Mouse (Mus musculus): ENCODE measurements at regions not wholly inside any gene's neighbourhood (a gene's known extent, or its start where the extent isn't known, plus 50 kb on each side); places are given as distances from the start of the nearest gene placed in this dataset.
"Not testable (repeated sequence)": the region's sequence is repeated elsewhere in the genome, so short reads cannot be mapped to it uniquely, and the experiment has no call there.

DNA sequence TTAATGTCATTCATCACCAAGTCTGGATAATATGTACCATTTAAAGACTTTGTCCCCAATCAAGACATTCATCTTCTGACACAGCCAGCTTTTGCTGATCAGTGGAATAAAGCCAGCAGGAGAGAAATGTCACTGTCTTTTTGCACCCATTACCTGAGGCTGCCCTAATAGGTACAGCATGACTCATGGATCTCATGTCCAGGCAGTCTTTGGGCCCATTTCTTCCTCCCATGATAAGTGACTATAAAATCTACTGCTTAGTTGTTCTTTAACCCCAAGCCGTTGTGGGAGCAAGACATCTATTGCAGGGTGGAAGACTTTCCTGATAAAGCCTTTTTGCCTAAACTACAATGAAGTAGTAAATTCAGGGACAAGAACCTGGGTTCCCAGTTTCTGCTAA is 116.9 kb downstream of the Olfr721-ps1 start:
- DNase-seq (ENCODE audit: low read depth, low spot score) (no peak), ATAC-seq (no peak)
- no peaks in the 10 kb centered on the region for H3K27me3 ChIP-seq
- POLR2A ChIA-PET: interaction anchor here (0.6 kb wide), 1 partner anchor 321 kb away, joined by 3 read pairs; no protein-coding TSS in a partner anchor
- in situ Hi-C loops (cut with MboI; ENCODE audit: low pct_unique_long_range_greater_than_20kb): loop anchor here (10.0 kb wide), 1 partner anchor 127 kb away; no protein-coding TSS in a partner anchor
- TF ChIP-seq CTCF (IDR thresholded peaks at IDR 0.05): no peak
- CTCF ChIA-PET: no interaction called here

DNA sequence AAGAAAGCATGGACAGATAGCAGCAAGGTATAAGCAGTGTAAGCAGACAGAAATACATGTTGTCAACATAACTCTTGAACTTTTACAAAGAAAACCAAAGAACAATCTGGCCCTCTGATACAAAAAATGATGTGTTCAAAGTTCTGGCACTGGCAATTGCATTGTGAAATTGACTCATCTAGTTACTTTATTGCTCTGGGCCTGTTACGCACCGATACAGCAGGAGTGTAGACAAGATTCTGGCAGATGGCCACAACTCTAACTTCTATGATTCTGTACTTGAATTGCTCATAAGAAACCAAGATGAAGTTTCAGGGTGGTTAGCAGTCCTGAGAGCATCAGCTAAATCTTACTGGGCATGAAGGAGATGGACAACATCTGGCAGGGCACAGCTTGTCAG is 117.7 kb downstream of the Olfr721-ps1 start:
- no peaks in the 10 kb centered on the region for H3K27me3 ChIP-seq
- peak; percentile 58 for DNase-seq (ENCODE audit: low read depth, low spot score)
- POLR2A ChIA-PET: no interaction called here
- peak; percentile 72 for ATAC-seq
- CTCF ChIA-PET: interaction anchor here (1.1 kb wide), 1 partner anchor 10 kb away, joined by 4 read pairs; no protein-coding TSS in a partner anchor
- in situ Hi-C loops (cut with MboI; ENCODE audit: low pct_unique_long_range_greater_than_20kb): loop anchor here (10.0 kb wide), 1 partner anchor 126 kb away; no protein-coding TSS in a partner anchor
- TF ChIP-seq CTCF (IDR thresholded peaks at IDR 0.05): no peak

DNA sequence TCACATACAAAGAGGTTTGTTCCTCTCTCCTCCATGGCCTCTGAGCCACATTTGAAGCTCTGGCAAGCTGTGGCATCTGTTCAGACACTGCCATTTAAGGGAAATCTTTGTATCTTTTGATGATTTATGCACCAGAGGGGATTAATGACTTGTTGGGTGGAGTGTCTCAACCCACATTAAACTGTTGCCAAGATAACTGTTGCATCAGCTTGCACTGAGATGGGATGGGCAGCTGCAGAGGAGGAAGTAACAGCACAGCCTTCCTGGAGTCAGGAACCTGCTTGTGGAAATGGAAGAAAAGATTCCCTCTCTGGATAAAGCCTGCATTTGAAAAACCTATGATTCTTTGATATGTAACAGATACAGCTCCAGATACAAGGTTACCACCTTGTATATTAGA is 119.1 kb downstream of the Olfr721-ps1 start:
- POLR2A ChIA-PET: no interaction called here
- in situ Hi-C loops (cut with MboI; ENCODE audit: low pct_unique_long_range_greater_than_20kb): no loop called here
- ATAC-seq: no peak
- DNase-seq (ENCODE audit: low read depth, low spot score): no peak
- H3K27me3 ChIP-seq: no peaks in the 10 kb centered on the region
- TF ChIP-seq CTCF (IDR thresholded peaks at IDR 0.05): no peak
- CTCF ChIA-PET: interaction anchor here (1.1 kb wide), 1 partner anchor 8 kb away, joined by 4 read pairs; no protein-coding TSS in a partner anchor

DNA sequence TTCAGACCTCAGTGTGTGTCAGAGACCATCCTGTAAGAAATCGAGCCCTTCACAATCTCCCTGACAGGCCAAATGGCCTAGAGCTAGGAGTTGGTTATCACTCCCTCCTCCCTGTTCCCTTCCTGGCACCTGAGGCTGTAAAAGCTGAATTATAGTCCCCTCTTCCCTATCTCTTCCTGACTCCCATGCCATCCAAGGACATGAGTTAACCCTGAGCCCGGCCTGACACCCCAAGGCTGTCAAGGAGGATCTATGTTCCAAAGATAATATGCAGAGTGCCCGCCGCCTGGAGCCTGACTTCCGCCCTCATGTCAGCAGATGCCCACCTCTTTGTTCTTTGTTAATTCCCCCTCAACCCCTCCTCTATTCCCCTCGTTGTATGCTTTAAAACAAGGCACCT is 120.2 kb downstream of the Olfr721-ps1 start:
- in situ Hi-C loops (cut with MboI; ENCODE audit: low pct_unique_long_range_greater_than_20kb); H3K27me3 ChIP-seq; CTCF ChIA-PET; DNase-seq (ENCODE audit: low read depth, low spot score); ATAC-seq; POLR2A ChIA-PET: not testable (repeated sequence)

DNA sequence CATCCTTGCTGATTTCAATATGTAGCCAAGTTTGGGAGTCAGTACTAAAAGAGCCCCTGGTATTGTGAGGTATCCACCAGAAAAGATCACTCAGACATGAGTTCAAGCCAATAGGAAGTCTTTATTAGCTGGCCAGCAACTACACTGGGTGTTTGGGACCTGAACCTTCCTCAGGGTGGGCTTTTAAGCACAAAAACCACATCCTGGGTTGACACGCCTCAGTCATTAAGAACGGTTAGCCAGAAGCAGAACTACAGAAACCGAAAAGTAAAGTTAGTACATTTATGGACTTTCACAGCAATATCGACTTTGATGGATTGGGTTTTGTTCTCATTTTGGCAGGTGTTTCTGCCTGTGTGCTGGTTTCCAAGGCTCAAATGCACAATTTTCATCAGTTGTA is 124.1 kb downstream of the Olfr721-ps1 start:
- in situ Hi-C loops (cut with MboI; ENCODE audit: low pct_unique_long_range_greater_than_20kb): no loop called here
- DNase-seq (ENCODE audit: low read depth, low spot score) (no peak), ATAC-seq (no peak)
- POLR2A ChIA-PET: no interaction called here
- TF ChIP-seq CTCF (IDR thresholded peaks at IDR 0.05): no peak
- no peaks in the 10 kb centered on the region for H3K27me3 ChIP-seq
- CTCF ChIA-PET: no interaction called here

DNA sequence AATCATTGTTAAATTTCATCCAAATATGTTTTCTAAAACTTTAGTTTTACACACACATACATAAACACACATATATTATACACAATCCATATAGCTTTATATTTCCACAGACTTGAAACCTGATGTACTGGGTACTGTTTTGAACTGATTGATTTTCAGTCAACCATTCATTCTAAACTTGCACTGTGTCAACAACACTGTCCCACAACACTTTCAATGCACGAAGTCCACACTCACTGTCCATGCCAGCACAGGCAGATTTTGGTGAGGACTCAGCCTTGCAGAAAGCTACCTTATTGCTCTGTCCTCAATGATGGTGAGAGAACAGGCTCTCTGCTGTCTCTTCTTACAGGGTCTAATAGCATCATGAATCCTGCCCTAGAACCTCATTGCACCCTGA is 127.3 kb downstream of the Olfr721-ps1 start:
- no peak for TF ChIP-seq CTCF (IDR thresholded peaks at IDR 0.05)
- ATAC-seq: no peak
- no peak for DNase-seq (ENCODE audit: low read depth, low spot score)
- in situ Hi-C loops (cut with MboI; ENCODE audit: low pct_unique_long_range_greater_than_20kb): no loop called here
- ChIA-PET CTCF (interaction anchor here (1.3 to 2.1 kb wide), 2 partner anchors 9 to 15 kb away, joined by 3 to 4 read pairs; no protein-coding TSS in a partner anchor), POLR2A (no interaction called here)
- no peaks in the 10 kb centered on the region for H3K27me3 ChIP-seq

DNA sequence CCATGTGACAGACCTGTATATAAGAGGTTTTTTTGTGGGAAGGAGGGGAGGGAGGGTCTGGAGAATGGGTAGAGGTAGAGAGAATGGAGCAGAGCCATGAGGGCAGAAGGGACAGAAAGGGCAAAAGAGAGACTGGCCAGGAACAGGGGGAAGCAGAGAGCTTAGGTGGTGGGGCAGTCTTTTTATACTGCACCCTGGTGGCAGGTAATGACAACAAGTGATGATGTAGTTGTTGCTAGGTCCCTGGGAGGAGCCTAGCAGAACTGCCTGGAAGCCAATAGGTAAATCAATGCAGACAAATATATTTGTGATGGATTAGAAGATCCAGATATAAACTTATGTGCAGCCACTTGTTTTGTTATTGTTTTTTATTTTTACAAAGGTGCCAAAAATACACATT is 140.1 kb downstream of the Olfr721-ps1 start:
- ChIA-PET POLR2A (no interaction called here), CTCF (interaction anchor here (1.2 kb wide), 1 partner anchor 15 kb away, joined by 4 read pairs; no protein-coding TSS in a partner anchor)
- ATAC-seq (no peak), DNase-seq (ENCODE audit: low read depth, low spot score) (no peak)
- no peaks in the 10 kb centered on the region for H3K27me3 ChIP-seq
- in situ Hi-C loops (cut with MboI; ENCODE audit: low pct_unique_long_range_greater_than_20kb): no loop called here
- no peak for TF ChIP-seq CTCF (IDR thresholded peaks at IDR 0.05)

DNA sequence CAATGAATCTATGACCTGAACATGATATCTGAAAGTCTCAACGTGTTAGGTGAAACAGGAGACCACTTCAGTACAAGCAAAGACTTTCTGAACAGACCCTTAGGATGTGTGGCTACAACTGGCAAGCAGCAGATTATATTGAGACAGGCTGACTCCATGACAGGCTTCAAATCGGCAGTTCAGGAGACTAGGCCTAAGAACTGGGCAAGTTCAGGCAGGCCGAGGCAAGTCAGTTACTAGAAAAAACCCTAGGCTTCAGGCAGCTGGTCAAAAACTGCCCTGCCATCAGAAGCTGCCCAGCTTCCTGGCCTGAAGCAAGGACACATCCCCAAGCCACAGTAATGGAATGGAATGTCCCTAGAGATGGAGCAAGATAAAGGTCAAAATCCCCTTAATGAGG is 140.6 kb downstream of the Olfr721-ps1 start:
- DNase-seq (ENCODE audit: low read depth, low spot score) (no peak), ATAC-seq (no peak)
- ChIA-PET POLR2A (no interaction called here), CTCF (no interaction called here)
- H3K27me3 ChIP-seq: no peaks in the 10 kb centered on the region
- in situ Hi-C loops (cut with MboI; ENCODE audit: low pct_unique_long_range_greater_than_20kb): no loop called here
- TF ChIP-seq CTCF (IDR thresholded peaks at IDR 0.05): no peak

DNA sequence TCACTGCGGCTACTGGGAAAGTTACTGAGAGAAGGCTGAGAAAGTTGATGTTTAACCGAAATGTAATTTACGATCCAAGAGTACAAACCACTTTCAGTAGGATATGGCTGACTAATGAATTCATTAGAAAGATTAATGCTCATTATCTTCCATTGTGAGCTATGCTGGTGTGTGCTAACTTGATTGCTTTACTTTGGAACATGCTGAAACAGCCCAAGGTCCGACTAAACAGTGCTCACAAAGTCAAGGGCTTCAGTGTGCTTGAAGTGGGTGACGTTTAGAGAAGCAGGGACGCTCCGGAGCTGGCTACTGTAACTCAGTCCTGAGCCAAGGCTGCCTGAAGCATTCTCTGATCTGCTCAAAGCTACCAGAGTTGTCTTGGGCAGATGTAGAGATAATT is 143.1 kb downstream of the Olfr721-ps1 start:
- no peak for TF ChIP-seq CTCF (IDR thresholded peaks at IDR 0.05)
- no peaks in the 10 kb centered on the region for H3K27me3 ChIP-seq
- in situ Hi-C loops (cut with MboI; ENCODE audit: low pct_unique_long_range_greater_than_20kb): no loop called here
- POLR2A ChIA-PET: no interaction called here
- ATAC-seq (peak; percentile 51), DNase-seq (ENCODE audit: low read depth, low spot score) (peak; percentile 7)
- CTCF ChIA-PET: interaction anchor here (1.2 kb wide), 1 partner anchor 16 kb away, joined by 3 read pairs; no protein-coding TSS in a partner anchor

DNA sequence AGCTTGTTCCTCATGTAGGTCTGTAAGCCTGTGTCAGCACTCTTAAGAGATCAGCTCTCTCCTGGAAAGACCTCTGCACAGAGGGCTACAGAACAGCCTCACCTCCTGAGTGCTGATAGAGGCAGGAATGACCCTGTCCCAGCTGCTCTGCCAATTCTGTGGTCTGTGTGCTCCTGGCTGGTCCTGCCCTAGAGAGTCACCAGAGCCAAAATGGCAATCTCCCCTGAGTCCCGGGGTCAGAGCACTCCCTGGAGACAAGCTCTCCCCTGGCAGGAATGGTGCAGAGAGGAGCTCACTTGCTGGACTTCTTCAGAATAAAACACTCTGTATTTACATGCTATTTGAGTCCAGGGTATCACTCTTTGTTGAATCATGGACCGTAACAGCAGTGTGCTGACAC is 149.9 kb upstream of the Slc4a7 start:
- POLR2A ChIA-PET: no interaction called here
- in situ Hi-C loops (cut with MboI; ENCODE audit: low pct_unique_long_range_greater_than_20kb): no loop called here
- CTCF ChIA-PET: no interaction called here
- H3K27me3 ChIP-seq: no peaks in the 10 kb centered on the region
- DNase-seq (ENCODE audit: low read depth, low spot score) (no peak), ATAC-seq (no peak)
- TF ChIP-seq CTCF (IDR thresholded peaks at IDR 0.05): no peak

DNA sequence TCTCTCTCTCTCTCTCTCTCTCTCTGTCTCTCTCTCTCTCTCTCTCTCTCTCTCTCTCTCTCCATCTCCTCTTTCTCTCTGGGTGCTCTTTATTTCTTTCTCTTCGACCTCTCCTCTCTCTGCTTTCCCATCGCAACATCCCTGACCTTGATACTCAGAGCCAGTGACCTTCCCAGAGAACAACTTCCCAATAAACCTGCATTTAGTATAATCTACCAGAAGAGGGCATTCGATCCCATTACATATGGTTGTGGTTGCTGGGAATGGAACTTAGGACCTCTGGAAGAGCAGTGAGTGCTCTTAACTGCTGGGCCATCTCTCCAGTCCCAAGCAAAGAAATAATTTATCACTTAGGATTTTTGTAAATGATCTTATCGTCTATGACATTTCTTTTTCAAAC is 127.2 kb upstream of the Slc4a7 start:
- ATAC-seq (no peak), DNase-seq (ENCODE audit: low read depth, low spot score) (no peak)
- ChIA-PET CTCF (interaction anchor here (1.4 kb wide), 1 partner anchor 410 kb away, joined by 3 read pairs; no protein-coding TSS in a partner anchor), POLR2A (no interaction called here)
- TF ChIP-seq CTCF (IDR thresholded peaks at IDR 0.05): peak; percentile 37
- no peaks in the 10 kb centered on the region for H3K27me3 ChIP-seq
- in situ Hi-C loops (cut with MboI; ENCODE audit: low pct_unique_long_range_greater_than_20kb): no loop called here

DNA sequence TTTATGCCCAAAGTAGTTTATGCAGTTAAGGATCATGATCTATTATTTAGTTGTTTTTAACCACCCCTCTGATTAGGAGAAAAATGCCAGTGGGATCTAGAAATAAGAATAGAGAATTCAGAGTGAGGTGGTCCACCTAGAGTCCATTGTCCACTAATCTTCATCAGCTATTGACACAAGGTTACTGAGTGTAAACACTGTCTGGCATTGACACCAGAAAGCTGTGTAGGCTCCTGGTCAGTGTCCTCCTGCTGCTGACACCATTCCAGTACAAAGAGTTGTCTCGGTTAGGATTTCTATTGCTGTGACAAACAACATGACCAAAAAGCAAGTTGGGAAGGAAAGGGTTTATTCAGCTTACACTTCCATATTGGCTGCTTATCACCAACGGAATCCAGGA is 110.1 kb upstream of the Slc4a7 start:
- in situ Hi-C loops (cut with MboI; ENCODE audit: low pct_unique_long_range_greater_than_20kb): no loop called here
- no peak for ATAC-seq
- DNase-seq (ENCODE audit: low read depth, low spot score): no peak
- ChIA-PET POLR2A (no interaction called here), CTCF (interaction anchor here (1.0 kb wide), 1 partner anchor 11 kb away, joined by 3 read pairs; no protein-coding TSS in a partner anchor)
- TF ChIP-seq CTCF (IDR thresholded peaks at IDR 0.05): no peak
- no peaks in the 10 kb centered on the region for H3K27me3 ChIP-seq

Measured in Patski (cell line).